Mouse (Mus musculus): ENCODE measurements around the gene Cby3. TPM values are rescaled to one million over a fixed set of nuclear protein-coding genes. Genes with fewer than 3 reads are reported as not detected.

Gene Cby3
- polyA plus RNA-seq, 2 experiments: 0.16 to 0.47 TPM

DNA sequence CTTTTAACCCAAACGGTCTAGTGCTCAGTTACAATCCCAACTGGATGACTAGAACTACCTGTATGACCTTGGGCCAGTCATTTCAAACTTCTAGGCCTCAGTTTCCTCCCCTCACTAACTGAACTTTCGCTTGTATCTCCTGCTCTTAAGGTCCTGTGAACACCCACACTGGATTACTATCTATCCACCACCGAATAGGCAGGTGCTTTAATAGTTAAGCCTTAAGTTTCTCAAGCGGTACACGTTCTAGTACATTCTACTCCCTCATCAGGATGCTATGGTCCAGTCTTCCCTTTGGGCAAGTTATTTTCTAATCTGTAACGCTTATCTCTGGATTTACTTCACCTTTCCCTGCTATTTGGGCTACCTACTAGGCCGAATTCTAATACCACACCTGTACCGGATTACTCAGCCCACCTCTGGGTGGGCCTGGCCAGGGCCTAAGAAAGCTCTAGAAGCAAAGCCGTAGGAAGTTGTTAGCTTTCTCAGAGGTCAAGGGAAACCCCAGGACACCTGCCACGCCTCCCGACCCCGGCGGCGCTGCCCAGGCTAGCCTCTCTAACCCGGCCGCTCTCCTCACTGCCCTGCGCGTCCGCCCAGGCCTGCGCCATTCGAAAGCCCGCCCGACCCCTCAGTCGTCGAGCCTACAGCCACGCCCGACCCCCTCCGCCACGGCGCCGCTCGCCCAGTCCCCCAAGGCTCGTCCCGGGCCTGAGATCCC is 29.4 kb upstream of the Cby3 start:
- Histone ChIP-seq H3K36me3 (ENCODE audit: control insufficient read depth, insufficient read depth, low read length) (no peaks in the 10 kb centered on the region), H3K27me3 (ENCODE audit: control insufficient read depth, insufficient read depth, low read length) (no peaks in the 10 kb centered on the region), H3K4me1 (ENCODE audit: control insufficient read depth, insufficient read depth, low read length) (peaks cover 22% of the 10 kb centered on the region), H3K27ac (replicated peaks; ENCODE audit: low read depth, low read length) (peak overlapping the region; percentile 91), H3K4me3 (replicated peaks; ENCODE audit: low read length) (peak overlapping the region; percentile 96), H3K9me3 (ENCODE audit: control insufficient read depth, low read length) (no peaks in the 10 kb centered on the region), H3K9ac (ENCODE audit: low read depth, low read length, severe bottlenecking) (peak overlapping the region; percentile 98), H3K4me2 (replicated peaks; ENCODE audit: low read depth, low read length, severe bottlenecking) (peak overlapping the region; percentile 74)
- WGBS: 2% methylated on average over 21 of the region's 34 CpGs
- ATAC-seq (ENCODE audit: low FRiP score, low read depth) (peak; percentile 60), DNase-seq (ENCODE audit: low spot score) (peak; percentile 17)
- no peak for TF ChIP-seq POLR2A (IDR thresholded peaks at IDR 0.05; ENCODE audit: borderline replicate concordance, extremely low read depth, insufficient read depth, insufficient read length)

DNA sequence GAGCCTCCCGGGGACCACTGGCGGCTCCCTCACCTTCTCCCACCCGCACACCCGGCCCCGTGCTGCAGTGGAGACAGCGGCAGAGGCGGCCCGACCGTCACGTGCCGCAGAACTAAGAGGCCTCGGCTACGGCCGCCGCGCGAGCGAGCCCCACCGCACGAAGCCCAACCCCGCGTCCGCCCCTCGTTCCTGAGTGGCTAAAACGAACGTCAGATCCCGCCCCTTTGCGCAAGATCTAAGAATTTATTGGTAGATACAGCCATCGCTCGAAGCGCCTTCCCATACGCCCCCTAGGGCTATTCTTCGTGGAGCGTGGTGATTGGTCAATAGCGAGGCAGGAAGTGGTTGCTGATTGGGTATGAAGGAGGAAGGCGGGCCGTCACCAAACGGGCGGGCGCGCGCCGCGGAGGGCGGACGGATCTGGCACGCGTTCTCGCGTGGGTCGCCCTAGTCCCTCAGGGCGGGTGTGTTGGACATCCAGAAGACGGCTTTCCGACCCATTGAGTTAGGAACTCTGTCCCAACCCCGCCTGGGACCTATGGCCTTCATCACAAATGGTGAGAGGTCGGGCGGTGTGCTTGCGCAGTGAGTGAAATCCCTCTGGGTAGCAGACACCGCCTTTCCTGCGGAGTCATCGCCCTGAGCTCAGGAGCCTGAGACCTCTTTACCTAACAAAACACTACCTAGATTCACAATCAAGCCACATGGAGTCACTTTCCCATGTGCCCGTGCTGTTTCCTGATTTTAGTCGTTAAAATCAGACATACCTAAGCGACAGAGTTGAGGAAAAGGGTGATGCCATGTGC is 28.6 kb upstream of the Cby3 start, which contains the start of gene Canx:
Gene Canx, minus strand, starts transcription at position 178 of the 806 bp plus-strand sequence.
- Histone ChIP-seq H3K4me2 (replicated peaks; ENCODE audit: low read depth, low read length, severe bottlenecking) (peak within 1 kb of the TSS; percentile 74), H3K4me1 (ENCODE audit: control insufficient read depth, insufficient read depth, low read length) (peaks cover 22% of the 10 kb centered on the region), H3K27ac (replicated peaks; ENCODE audit: low read depth, low read length) (peak within 1 kb of the TSS; percentile 91), H3K9ac (ENCODE audit: low read depth, low read length, severe bottlenecking) (peak within 1 kb of the TSS; percentile 98), H3K9me3 (ENCODE audit: control insufficient read depth, low read length) (no peaks in the 10 kb centered on the region), H3K4me3 (replicated peaks; ENCODE audit: low read length) (peak within 1 kb of the TSS; percentile 96), H3K36me3 (ENCODE audit: control insufficient read depth, insufficient read depth, low read length) (no peaks in the 10 kb centered on the region), H3K27me3 (ENCODE audit: control insufficient read depth, insufficient read depth, low read length) (no peaks in the 10 kb centered on the region)
- WGBS: under 1% methylated on average over 64 of the region's 64 CpGs
- DNase-seq (ENCODE audit: low spot score): peak; percentile 100
- TF ChIP-seq POLR2A (IDR thresholded peaks at IDR 0.05; ENCODE audit: borderline replicate concordance, extremely low read depth, insufficient read depth, insufficient read length): peak; percentile 95; the same call in 1 of the 2 replicates
- peak; percentile 98 for ATAC-seq (ENCODE audit: low FRiP score, low read depth)

DNA sequence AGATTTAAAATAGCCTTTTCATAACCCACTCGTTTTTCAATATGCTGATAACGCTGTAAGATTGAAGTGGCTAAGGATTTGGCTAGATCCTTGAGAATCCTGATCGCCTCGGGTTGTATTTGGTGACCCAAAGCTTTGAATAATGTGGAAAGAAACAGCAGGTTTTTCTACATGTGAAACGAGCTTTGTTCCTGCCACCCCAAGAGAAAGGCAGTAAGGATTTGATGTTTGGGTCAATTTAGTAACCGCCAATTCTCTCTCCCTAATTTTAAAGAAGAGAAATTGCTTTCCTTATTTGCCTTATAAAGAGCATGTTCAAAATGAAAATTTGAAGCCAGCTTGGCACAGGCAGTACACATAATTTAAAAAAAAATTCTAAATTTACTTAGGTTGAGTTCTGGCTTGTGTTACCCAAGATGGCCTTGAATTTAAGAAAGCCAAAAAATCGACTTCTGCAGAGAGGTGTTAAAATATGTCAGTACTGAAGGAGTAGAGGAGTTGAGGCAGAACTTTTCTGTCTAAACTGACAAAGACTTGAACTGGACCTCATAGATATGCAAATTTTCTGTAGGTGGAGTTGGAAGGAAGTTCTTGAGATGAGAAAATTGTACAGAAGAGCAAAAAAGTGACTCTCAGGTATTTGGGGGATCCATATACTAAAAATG is 27.8 kb upstream of the Cby3 start:
- no peaks in the 10 kb centered on the region for H3K36me3 ChIP-seq (ENCODE audit: control insufficient read depth, insufficient read depth, low read length)
- peak overlapping the region; percentile 80 for H3K9ac ChIP-seq (ENCODE audit: low read depth, low read length, severe bottlenecking)
- no peaks in the 10 kb centered on the region for H3K27me3 ChIP-seq (ENCODE audit: control insufficient read depth, insufficient read depth, low read length)
- TF ChIP-seq POLR2A (IDR thresholded peaks at IDR 0.05; ENCODE audit: borderline replicate concordance, extremely low read depth, insufficient read depth, insufficient read length): no peak
- ATAC-seq (ENCODE audit: low FRiP score, low read depth): no peak
- H3K9me3 ChIP-seq (ENCODE audit: control insufficient read depth, low read length): no peaks in the 10 kb centered on the region
- DNase-seq (ENCODE audit: low spot score): no peak
- H3K27ac ChIP-seq (replicated peaks; ENCODE audit: low read depth, low read length): peak overlapping the region; percentile 84
- peak overlapping the region; percentile 96 for H3K4me3 ChIP-seq (replicated peaks; ENCODE audit: low read length)
- H3K4me1 ChIP-seq (ENCODE audit: control insufficient read depth, insufficient read depth, low read length): peaks cover 22% of the 10 kb centered on the region
- 5% methylated on average over 7 of the region's 7 CpGs for WGBS
- H3K4me2 ChIP-seq (replicated peaks; ENCODE audit: low read depth, low read length, severe bottlenecking): peak overlapping the region; percentile 58

DNA sequence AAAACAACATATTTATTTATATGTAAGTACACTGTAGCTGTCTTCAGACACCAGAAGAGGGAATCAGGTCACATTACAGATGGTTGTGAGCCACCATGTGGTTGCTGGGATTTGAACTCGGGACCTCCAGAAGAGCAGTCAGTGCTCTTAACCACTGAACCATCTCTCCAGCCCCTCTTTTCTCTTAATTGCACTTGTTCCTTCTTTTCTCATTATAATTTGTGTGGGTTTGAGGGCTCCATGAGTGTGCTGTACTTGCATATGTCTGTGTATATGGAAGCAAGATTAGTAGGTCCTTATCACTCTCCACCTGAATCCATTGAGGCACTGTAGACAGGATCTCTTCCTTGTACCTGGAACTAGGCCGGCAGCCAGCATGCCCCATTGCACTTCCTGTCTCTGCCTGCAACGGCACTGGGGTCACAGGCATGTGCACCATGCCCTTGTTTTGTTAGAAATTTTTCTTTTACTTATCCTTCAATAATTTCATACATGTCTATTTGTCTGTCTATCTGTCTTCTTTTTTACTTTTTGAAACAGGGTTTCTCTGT is 26.1 kb upstream of the Cby3 start:
- 92% methylated on average over 3 of the region's 3 CpGs for WGBS
- no peak overlapping the region for H3K4me2 ChIP-seq (replicated peaks; ENCODE audit: low read depth, low read length, severe bottlenecking)
- no peak for TF ChIP-seq POLR2A (IDR thresholded peaks at IDR 0.05; ENCODE audit: borderline replicate concordance, extremely low read depth, insufficient read depth, insufficient read length)
- no peaks in the 10 kb centered on the region for H3K36me3 ChIP-seq (ENCODE audit: control insufficient read depth, insufficient read depth, low read length)
- H3K9me3 ChIP-seq (ENCODE audit: control insufficient read depth, low read length): no peaks in the 10 kb centered on the region
- no peak overlapping the region for H3K27ac ChIP-seq (replicated peaks; ENCODE audit: low read depth, low read length)
- no peak overlapping the region for H3K4me3 ChIP-seq (replicated peaks; ENCODE audit: low read length)
- no peak for DNase-seq (ENCODE audit: low spot score)
- no peaks in the 10 kb centered on the region for H3K27me3 ChIP-seq (ENCODE audit: control insufficient read depth, insufficient read depth, low read length)
- H3K4me1 ChIP-seq (ENCODE audit: control insufficient read depth, insufficient read depth, low read length): peaks cover 16% of the 10 kb centered on the region
- H3K9ac ChIP-seq (ENCODE audit: low read depth, low read length, severe bottlenecking): no peak overlapping the region
- ATAC-seq (ENCODE audit: low FRiP score, low read depth): no peak

DNA sequence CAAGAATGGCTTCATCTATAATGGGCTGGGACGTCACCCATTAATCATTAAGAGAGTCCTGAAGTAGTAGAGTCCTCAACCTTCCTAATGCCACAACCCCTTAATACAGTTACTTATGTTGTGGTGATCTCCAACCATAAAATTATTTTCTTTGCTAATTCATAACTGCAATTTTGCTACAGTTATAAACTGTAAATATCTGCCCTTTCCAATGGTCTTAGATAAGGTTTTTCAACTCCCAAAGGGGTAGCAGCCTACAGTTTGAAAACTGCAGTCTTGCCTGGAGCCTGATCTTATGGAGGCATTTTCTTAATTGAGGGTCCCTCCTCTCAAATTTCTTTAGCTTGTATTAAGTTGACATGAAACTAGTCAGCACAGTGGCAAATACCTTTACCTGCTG is 24.9 kb upstream of the Cby3 start:
- TF ChIP-seq POLR2A (IDR thresholded peaks at IDR 0.05; ENCODE audit: borderline replicate concordance, extremely low read depth, insufficient read depth, insufficient read length): no peak
- DNase-seq (ENCODE audit: low spot score) (no peak), ATAC-seq (ENCODE audit: low FRiP score, low read depth) (no peak)
- no peaks in the 10 kb centered on the region for H3K36me3 ChIP-seq (ENCODE audit: control insufficient read depth, insufficient read depth, low read length)
- H3K4me2 ChIP-seq (replicated peaks; ENCODE audit: low read depth, low read length, severe bottlenecking): no peak overlapping the region
- no peak overlapping the region for H3K27ac ChIP-seq (replicated peaks; ENCODE audit: low read depth, low read length)
- H3K9ac ChIP-seq (ENCODE audit: low read depth, low read length, severe bottlenecking): no peak overlapping the region
- WGBS: 94% methylated on average over 1 of the region's 1 CpGs
- no peaks in the 10 kb centered on the region for H3K9me3 ChIP-seq (ENCODE audit: control insufficient read depth, low read length)
- no peaks in the 10 kb centered on the region for H3K27me3 ChIP-seq (ENCODE audit: control insufficient read depth, insufficient read depth, low read length)
- peaks cover 7% of the 10 kb centered on the region for H3K4me1 ChIP-seq (ENCODE audit: control insufficient read depth, insufficient read depth, low read length)
- no peak overlapping the region for H3K4me3 ChIP-seq (replicated peaks; ENCODE audit: low read length)
